Mouse (Mus musculus) lung, embryonic 15.5 days (tissue): ENCODE results near the gene Sar1a. TPM values are rescaled to one million over a fixed set of nuclear protein-coding genes. Genes with fewer than 3 reads are reported as not detected.

Experiments
- ATAC-seq: fragments of 200-750 bp; cut with Nextera tagmentation; 2 replicates; pipeline ENCODE4 v1.8.0; 2017; ENCODE audit warnings: moderate number of reproducible peaks, borderline replicate concordance; ENCODE audit not compliant: low FRiP score, low TSS enrichment; ENCODE audit errors: extremely low read depth
- H3K27ac ChIP-seq: fragments of 300-500 bp; sonication (generic); 2 replicates; pipeline ENCODE4 v1.5.1; 2015; ENCODE audit warnings: moderate library complexity, mild to moderate bottlenecking, inconsistent platforms
- H3K27me3 ChIP-seq: fragments of 300-500 bp; sonication (generic); 2 replicates; pipeline ENCODE4 v1.6.1; 2015; ENCODE audit warnings: inconsistent platforms
- H3K36me3 ChIP-seq: fragments of 300-500 bp; sonication (generic); 2 replicates; pipeline ENCODE4 v1.6.1; 2015; ENCODE audit warnings: inconsistent platforms
- H3K4me1 ChIP-seq: fragments of 300-500 bp; sonication (generic); 2 replicates; pipeline ENCODE4 v1.6.1; 2015; ENCODE audit warnings: inconsistent platforms
- H3K4me2 ChIP-seq: fragments of 300-500 bp; sonication (generic); 2 replicates; pipeline ENCODE4 v1.6.1; 2015; ENCODE audit warnings: inconsistent platforms, mild to moderate bottlenecking, moderate library complexity
- H3K4me3 ChIP-seq: fragments of 300-500 bp; sonication (generic); 2 replicates; pipeline ENCODE4 v1.5.1; 2015; ENCODE audit warnings: mild to moderate bottlenecking, inconsistent platforms
- H3K9ac ChIP-seq: fragments of 300-500 bp; sonication (generic); 2 replicates; pipeline ENCODE4 v1.6.1; 2015; ENCODE audit warnings: inconsistent platforms
- H3K9me3 ChIP-seq: fragments of 300-500 bp; sonication (generic); 2 replicates; pipeline ENCODE4 v1.6.1; 2016; ENCODE audit warnings: inconsistent platforms
- WGBS: fragments of 180-500 bp; shearing (Covaris S2); methylation state at CpG from one replicate; pipeline ENCODE4 v1.1.7; 2015; 5-methylcytosine and 5-hydroxymethylcytosine counted together
- polyA plus RNA-seq: library from polyadenylated mRNA; unstranded; fragments of >200 nt; fragmentation: Nextera tagmentation; extraction: Ambion mirVana; gene quantifications from 2 replicates; pipeline ENCODE4 v1.2.1, GENCODE M21; 2015

Sar1a gene
- polyA plus RNA-seq, 1 experiment from 2014 or later: 242 TPM

GRCm38 (mm10) chr10:61741873-61742272 is 61.8 kb downstream of the Sar1a start:
- Histone ChIP-seq H3K4me2 (no peak overlapping the region), H3K4me3 (no peak overlapping the region), H3K4me1 (no peaks in the 10 kb centered on the region), H3K27ac (no peak overlapping the region), H3K9me3 (no peaks in the 10 kb centered on the region), H3K9ac (no peak overlapping the region), H3K27me3 (no peaks in the 10 kb centered on the region), H3K36me3 (peaks cover 88% of the 10 kb centered on the region)
- no peak for ATAC-seq
- WGBS: 79% methylated on average over 4 of the region's 4 CpGs

- no peak overlapping the region for H3K4me3 ChIP-seq
- H3K27ac ChIP-seq: no peak overlapping the region
- H3K4me2 ChIP-seq: no peak overlapping the region
- no peak for ATAC-seq
- H3K27me3 ChIP-seq: no peaks in the 10 kb centered on the region
- H3K9me3 ChIP-seq: no peaks in the 10 kb centered on the region
- peaks cover 93% of the 10 kb centered on the region for H3K36me3 ChIP-seq
- H3K4me1 ChIP-seq: no peaks in the 10 kb centered on the region
- H3K9ac ChIP-seq: no peak overlapping the region
- 94% methylated on average over 8 of the region's 8 CpGs for WGBS
These were observed 62.2 kb downstream of the Sar1a start for GRCm38 (mm10) chr10:61742336-61742735.

Other genes starting within 250 kb of the Sar1a start
- gene Eif4ebp2, start 227.6 kb upstream of the Sar1a start, polyA plus RNA-seq: 69.3 and 71.4 TPM in 2 replicates
- gene Lrrc20, start 204.5 kb upstream of the Sar1a start, polyA plus RNA-seq: 7.9 and 8.2 TPM in 2 replicates
- 0.06 TPM in 1 of 2 replicates, not detected in the other for gene Npffr1, start 84.8 kb upstream of the Sar1a start, polyA plus RNA-seq
- gene Ppa1, start 31.7 kb upstream of the Sar1a start, polyA plus RNA-seq: 171 and 188 TPM in 2 replicates
- 34.7 and 36.6 TPM in 2 replicates for gene Tysnd1, start 15.2 kb downstream of the Sar1a start, polyA plus RNA-seq
- 14.0 and 14.3 TPM in 2 replicates for gene Aifm2, start 35.0 kb downstream of the Sar1a start, polyA plus RNA-seq
- gene H2afy2, start 103.8 kb downstream of the Sar1a start, polyA plus RNA-seq: 137 and 141 TPM in 2 replicates